Mouse (Mus musculus) heart, embryonic 12.5 days (tissue): ENCODE results near the gene Rhbdf1. TPM values are rescaled to one million over a fixed set of nuclear protein-coding genes. Genes with fewer than 3 reads are reported as not detected.

Experiments
- ATAC-seq: fragments of 200-750 bp; cut with Nextera tagmentation; 2 replicates; pipeline ENCODE4 v1.8.0; 2017; ENCODE audit warnings: moderate TSS enrichment, moderate library complexity; ENCODE audit not compliant: insufficient number of reproducible peaks, low FRiP score
- H3K27ac ChIP-seq: fragments of 300-500 bp; sonication (generic); 2 replicates; pipeline ENCODE4 v1.5.1; 2016; ENCODE audit warnings: mild to moderate bottlenecking, moderate library complexity; ENCODE audit not compliant: poor library complexity, severe bottlenecking
- H3K27me3 ChIP-seq: fragments of 300-500 bp; sonication (generic); replicated peaks from 2 replicates; pipeline ENCODE4 v1.6.1; 2016; ENCODE audit warnings: mild to moderate bottlenecking, moderate library complexity
- H3K36me3 ChIP-seq: fragments of 300-500 bp; sonication (generic); 2 replicates; pipeline ENCODE4 v1.6.1; 2016; ENCODE audit warnings: mild to moderate bottlenecking, moderate library complexity
- H3K4me1 ChIP-seq: fragments of 300-500 bp; sonication (generic); replicated peaks from 2 replicates; pipeline ENCODE4 v1.6.1; 2016; ENCODE audit warnings: mild to moderate bottlenecking
- H3K4me2 ChIP-seq: fragments of 300-500 bp; sonication (generic); 2 replicates; pipeline ENCODE4 v1.6.1; 2016; ENCODE audit warnings: mild to moderate bottlenecking, moderate library complexity
- H3K4me3 ChIP-seq: fragments of 300-500 bp; sonication (generic); 2 replicates; pipeline ENCODE4 v1.5.1; 2016; ENCODE audit warnings: mild to moderate bottlenecking
- H3K9ac ChIP-seq: fragments of 300-500 bp; sonication (generic); 2 replicates; pipeline ENCODE4 v1.6.1; 2016; ENCODE audit warnings: mild to moderate bottlenecking, moderate library complexity
- H3K9me3 ChIP-seq: fragments of 300-500 bp; sonication (generic); replicated peaks from 2 replicates; pipeline ENCODE4 v1.6.1; 2016; ENCODE audit warnings: mild to moderate bottlenecking, moderate library complexity
- WGBS: fragments of 180-500 bp; shearing (Covaris S2); methylation state at CpG from one replicate; pipeline ENCODE4 v1.1.7; 2016; 5-methylcytosine and 5-hydroxymethylcytosine counted together
- polyA plus RNA-seq: library from polyadenylated mRNA; unstranded; fragments of >200 nt; fragmentation: Nextera tagmentation; extraction: Ambion mirVana; gene quantifications from 2 replicates; pipeline ENCODE4 v1.2.1, GENCODE M21; 2016

Gene Rhbdf1
- polyA plus RNA-seq, 1 experiment from 2014 or later, result 42.5 TPM

- WGBS, result 65% methylated on average over 14 of the region's 14 CpGs
Measured at GRCm38 (mm10) chr11:32198256-32198955, 23.7 kb downstream of the Rhbdf1 start.

GRCm38 (mm10) chr11:32197766-32198165, 24.3 kb downstream of the Rhbdf1 start:
- H3K27ac ChIP-seq, result no peak overlapping the region
- WGBS, result 59% methylated on average over 3 of the region's 3 CpGs
- no peaks in the 10 kb centered on the region for H3K9me3 ChIP-seq
- H3K4me3 ChIP-seq, result no peak overlapping the region
- H3K27me3 ChIP-seq, result peaks cover 29% of the 10 kb centered on the region
- no peaks in the 10 kb centered on the region for H3K36me3 ChIP-seq
- H3K4me1 ChIP-seq, result peaks cover 20% of the 10 kb centered on the region
- no peak for ATAC-seq
- H3K9ac ChIP-seq, result no peak overlapping the region
- no peak overlapping the region for H3K4me2 ChIP-seq

More at GRCm38 (mm10) chr11:32198256-32198955, 23.7 kb downstream of the Rhbdf1 start:
- Histone ChIP-seq H3K4me2 (no peak overlapping the region), H3K4me3 (no peak overlapping the region), H3K9ac (no peak overlapping the region), H3K36me3 (no peaks in the 10 kb centered on the region), H3K27ac (no peak overlapping the region), H3K9me3 (no peaks in the 10 kb centered on the region), H3K27me3 (peaks cover 35% of the 10 kb centered on the region), H3K4me1 (peaks cover 20% of the 10 kb centered on the region)
- no peak for ATAC-seq

- no peak overlapping the region for H3K4me3 ChIP-seq
- WGBS, result 65% methylated on average over 6 of the region's 6 CpGs
- H3K36me3 ChIP-seq, result no peaks in the 10 kb centered on the region
- no peak overlapping the region for H3K9ac ChIP-seq
- no peak overlapping the region for H3K4me2 ChIP-seq
- no peak for ATAC-seq
- H3K4me1 ChIP-seq, result peaks cover 21% of the 10 kb centered on the region
- H3K27ac ChIP-seq, result no peak overlapping the region
- H3K9me3 ChIP-seq, result no peaks in the 10 kb centered on the region
- H3K27me3 ChIP-seq, result peaks cover 29% of the 10 kb centered on the region
Measured at GRCm38 (mm10) chr11:32196727-32197126, 25.4 kb downstream of the Rhbdf1 start.

GRCm38 (mm10) chr11:32195867-32196540, 26.1 kb downstream of the Rhbdf1 start:
- Histone ChIP-seq H3K27ac (no peak overlapping the region), H3K9me3 (no peaks in the 10 kb centered on the region), H3K9ac (0 out of 2 replicates have a peak overlapping the region, but pooled peaks have one; percentile 15), H3K4me3 (no peak overlapping the region), H3K36me3 (no peaks in the 10 kb centered on the region), H3K4me2 (no peak overlapping the region), H3K27me3 (peaks cover 29% of the 10 kb centered on the region), H3K4me1 (peaks cover 25% of the 10 kb centered on the region)
- no peak for ATAC-seq
- 21% methylated on average over 11 of the region's 11 CpGs for WGBS

GRCm38 (mm10) chr11:32194626-32195025, 27.5 kb downstream of the Rhbdf1 start:
- H3K4me2 ChIP-seq, result no peak overlapping the region
- no peaks in the 10 kb centered on the region for H3K36me3 ChIP-seq
- H3K9ac ChIP-seq, result no peak overlapping the region
- no peak overlapping the region for H3K4me3 ChIP-seq
- peaks cover 25% of the 10 kb centered on the region for H3K4me1 ChIP-seq
- ATAC-seq, result no peak
- 82% methylated on average over 5 of the region's 5 CpGs for WGBS
- H3K9me3 ChIP-seq, result no peaks in the 10 kb centered on the region
- H3K27me3 ChIP-seq, result peaks cover 35% of the 10 kb centered on the region
- H3K27ac ChIP-seq, result no peak overlapping the region

GRCm38 (mm10) chr11:32194086-32194485, 28.0 kb downstream of the Rhbdf1 start:
- no peak overlapping the region for H3K4me2 ChIP-seq
- no peaks in the 10 kb centered on the region for H3K36me3 ChIP-seq
- H3K9ac ChIP-seq, result no peak overlapping the region
- no peak overlapping the region for H3K27ac ChIP-seq
- H3K9me3 ChIP-seq, result no peaks in the 10 kb centered on the region
- peaks cover 20% of the 10 kb centered on the region for H3K4me1 ChIP-seq
- no peak for ATAC-seq
- H3K27me3 ChIP-seq, result peaks cover 35% of the 10 kb centered on the region
- 74% methylated on average over 10 of the region's 10 CpGs for WGBS
- no peak overlapping the region for H3K4me3 ChIP-seq

- Histone ChIP-seq H3K27me3 (peaks cover 29% of the 10 kb centered on the region), H3K4me1 (peaks cover 16% of the 10 kb centered on the region), H3K9me3 (no peaks in the 10 kb centered on the region), H3K4me3 (no peak overlapping the region), H3K4me2 (no peak overlapping the region), H3K27ac (no peak overlapping the region), H3K9ac (no peak overlapping the region), H3K36me3 (no peaks in the 10 kb centered on the region)
- WGBS, result 89% methylated on average over 10 of the region's 10 CpGs
- ATAC-seq, result no peak
Measured at GRCm38 (mm10) chr11:32193156-32193555, 28.9 kb downstream of the Rhbdf1 start.

GRCm38 (mm10) chr11:32190603-32191110, 31.4 kb downstream of the Rhbdf1 start:
- 70% methylated on average over 13 of the region's 13 CpGs for WGBS
- Histone ChIP-seq H3K4me3 (no peak overlapping the region), H3K4me1 (peaks cover 10% of the 10 kb centered on the region), H3K9ac (peak overlapping the region; percentile 22; the same call in 1 of the 2 replicates), H3K27ac (no peak overlapping the region), H3K9me3 (no peaks in the 10 kb centered on the region), H3K4me2 (no peak overlapping the region), H3K27me3 (peaks cover 19% of the 10 kb centered on the region), H3K36me3 (no peaks in the 10 kb centered on the region)
- no peak for ATAC-seq

- Histone ChIP-seq H3K4me1 (peaks cover 10% of the 10 kb centered on the region), H3K9me3 (no peaks in the 10 kb centered on the region), H3K27me3 (peaks cover 18% of the 10 kb centered on the region), H3K4me2 (no peak overlapping the region), H3K27ac (no peak overlapping the region), H3K4me3 (no peak overlapping the region), H3K36me3 (no peaks in the 10 kb centered on the region), H3K9ac (peak overlapping the region; percentile 22; the same call in 1 of the 2 replicates)
- 86% methylated on average over 9 of the region's 9 CpGs for WGBS
- no peak for ATAC-seq
Measured at GRCm38 (mm10) chr11:32190119-32190518, 32.0 kb downstream of the Rhbdf1 start.

- Histone ChIP-seq H3K4me2 (no peak overlapping the region), H3K4me1 (peaks cover 10% of the 10 kb centered on the region), H3K27me3 (peaks cover 19% of the 10 kb centered on the region; the same call in 1 of the 2 replicates), H3K36me3 (no peaks in the 10 kb centered on the region), H3K9me3 (no peaks in the 10 kb centered on the region), H3K4me3 (no peak overlapping the region), H3K9ac (no peak overlapping the region), H3K27ac (no peak overlapping the region)
- 68% methylated on average over 5 of the region's 5 CpGs for WGBS
- ATAC-seq, result no peak
Measured at GRCm38 (mm10) chr11:32189434-32189833, 32.7 kb downstream of the Rhbdf1 start.

GRCm38 (mm10) chr11:32188881-32189280, 33.2 kb downstream of the Rhbdf1 start:
- Histone ChIP-seq H3K27me3 (peaks cover 16% of the 10 kb centered on the region; the same call in 1 of the 2 replicates), H3K4me1 (peaks cover 10% of the 10 kb centered on the region), H3K36me3 (no peaks in the 10 kb centered on the region), H3K9me3 (no peaks in the 10 kb centered on the region), H3K27ac (no peak overlapping the region), H3K4me3 (no peak overlapping the region), H3K9ac (no peak overlapping the region), H3K4me2 (no peak overlapping the region)
- ATAC-seq, result no peak
- WGBS, result 83% methylated on average over 12 of the region's 12 CpGs
